In the genomic region with DNA sequence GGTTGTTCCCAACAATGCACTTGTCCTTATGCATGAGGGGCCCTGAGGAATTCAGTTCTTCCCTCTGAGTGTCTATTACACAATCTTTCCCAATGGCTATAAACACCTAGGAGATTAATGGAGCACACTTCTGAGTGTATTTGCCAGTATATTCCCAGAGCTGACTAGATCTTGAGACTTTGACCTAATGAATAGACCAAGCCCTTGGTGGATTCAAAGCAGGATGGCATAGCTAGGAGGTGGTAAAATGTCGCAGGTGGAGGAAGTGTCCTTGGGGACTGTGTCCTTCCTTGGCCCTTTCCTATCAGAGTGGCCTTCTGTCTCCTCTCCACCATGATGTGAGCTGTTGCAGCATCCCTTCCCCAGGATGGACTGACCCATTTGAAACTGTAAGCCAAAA, we compare ENCODE assay signal across 24 mouse cellular contexts.
"Had no signal": no experiment of that assay in that cellular context is flagged by ENCODE, and none has a peak within 500 bp of the region (broad histone marks: within the 10 kb centered on the region; RNA-seq: fewer than 3 reads in every experiment).

No protein-coding gene starts in this region.

- H3K4me3 ChIP-seq: heart, adult 2 months; heart, embryonic 13.5 days; heart, embryonic 15.5 days; hindbrain, embryonic 10.5 days; hindbrain, embryonic 12.5 days; kidney, embryonic 15.5 days; limb, embryonic 13.5 days; limb, embryonic 15.5 days; liver, embryonic 12.5 days had no signal

- H3K4me2 ChIP-seq: heart, embryonic 11.5 days; heart, embryonic 13.5 days; heart, embryonic 15.5 days; hindbrain, embryonic 12.5 days; hindbrain, embryonic 14.5 days; kidney, embryonic 15.5 days; limb, embryonic 13.5 days; limb, embryonic 15.5 days; liver, embryonic 12.5 days had no signal

- ATAC-seq: hindbrain, embryonic 16.5 days; liver, embryonic 12.5 days had no signal

- H3K27me3 ChIP-seq: hindbrain, embryonic 12.5 days; kidney, embryonic 15.5 days; limb, embryonic 13.5 days; limb, embryonic 15.5 days; liver, embryonic 12.5 days had no signal

- DNase-seq: gastrocnemius, postnatal 10 days; gastrocnemius, postnatal 25 days; heart, adult 2 months; heart, postnatal 4 days; kidney, adult 18-20 months; kidney, adult 8-10 months; kidney, postnatal 25 days; kidney, postnatal 4 days; layer of hippocampus, adult 9-11 months; layer of hippocampus, postnatal 36 days; left cerebral cortex, postnatal 4 days had no signal

- H3K4me1 ChIP-seq: hindbrain, embryonic 12.5 days; liver, embryonic 12.5 days had no signal

- H3K9ac ChIP-seq: heart, embryonic 13.5 days; heart, embryonic 15.5 days; hindbrain, embryonic 12.5 days; hindbrain, embryonic 14.5 days; kidney, embryonic 15.5 days; limb, embryonic 13.5 days; limb, embryonic 15.5 days; liver, embryonic 12.5 days; liver, embryonic 14.5 days had no signal

- H3K36me3 ChIP-seq: heart, embryonic 13.5 days; heart, embryonic 15.5 days; hindbrain, embryonic 10.5 days; hindbrain, embryonic 12.5 days; kidney, embryonic 15.5 days; limb, embryonic 13.5 days; limb, embryonic 15.5 days; liver, embryonic 12.5 days had no signal

- H3K27ac ChIP-seq: heart, adult 2 months; heart, embryonic 13.5 days; heart, embryonic 15.5 days; hindbrain, embryonic 10.5 days; hindbrain, embryonic 12.5 days; hindbrain, embryonic 14.5 days; kidney, embryonic 15.5 days; kidney, postnatal 0 days; limb, embryonic 13.5 days; limb, embryonic 15.5 days; liver, embryonic 12.5 days; liver, embryonic 14.5 days had no signal

- H3K9me3 ChIP-seq: heart, embryonic 13.5 days; heart, embryonic 15.5 days; hindbrain, embryonic 10.5 days; hindbrain, embryonic 12.5 days; kidney, embryonic 15.5 days; limb, embryonic 13.5 days; limb, embryonic 15.5 days; liver, embryonic 12.5 days had no signal
